Mouse (Mus musculus): ENCODE results near the gene Hoxb9.

- TF ChIP-seq POLR2A (IDR thresholded peaks at IDR 0.05; ENCODE audit: insufficient read depth, low read depth, low read length) (no peak), CTCF (IDR thresholded peaks at IDR 0.05; ENCODE audit: insufficient read depth, low read depth, low read length) (no peak)
These were observed 10.1 kb downstream of the Hoxb9 start for GRCm38 (mm10) chr11:96281396-96281795.
